Mouse (Mus musculus) testis, adult 2 months (tissue): ENCODE measurements around the gene Lenep. TPM values are rescaled to one million over a fixed set of nuclear protein-coding genes. Genes with fewer than 3 reads are reported as not detected.

Experiments used
- H3K27ac ChIP-seq: fragments of 200-500 bp; 2 replicates; pipeline ENCODE4 v1.5.1; 2012; ENCODE audit warnings: low read depth, low read length; ENCODE audit not compliant: control insufficient read depth, insufficient read depth
- H3K27me3 ChIP-seq: fragments of 200-500 bp; 2 replicates; pipeline ENCODE4 v1.6.1; 2012; ENCODE audit warnings: mild to moderate bottlenecking, low read length, moderate library complexity; ENCODE audit not compliant: control insufficient read depth, insufficient read depth
- H3K36me3 ChIP-seq: fragments of 200-500 bp; 2 replicates; pipeline ENCODE4 v1.6.1; 2012; ENCODE audit warnings: mild to moderate bottlenecking, low read length; ENCODE audit not compliant: control insufficient read depth, insufficient read depth
- H3K4me1 ChIP-seq: fragments of 200-500 bp; 2 replicates; pipeline ENCODE4 v1.6.1; 2012; ENCODE audit warnings: low read length; ENCODE audit not compliant: control insufficient read depth, insufficient read depth
- H3K4me3 ChIP-seq: fragments of 200-500 bp; 2 replicates; pipeline ENCODE4 v1.5.1; 2012; ENCODE audit warnings: low read depth, mild to moderate bottlenecking, low read length, moderate library complexity, mixed read lengths; ENCODE audit not compliant: control insufficient read depth
- CTCF ChIP-seq: fragments of 200-500 bp; IDR thresholded peaks from 2 replicates; pipeline ENCODE4 v1.5.1; 2012; ENCODE audit warnings: low read depth, mild to moderate bottlenecking, inconsistent platforms, low read length, moderate library complexity; ENCODE audit not compliant: control insufficient read depth, insufficient read depth, insufficient replicate concordance
- POLR2A ChIP-seq: fragments of 200-500 bp; IDR thresholded peaks from 2 replicates; pipeline ENCODE4 v1.6.1; 2012; ENCODE audit warnings: low read depth, mild to moderate bottlenecking, inconsistent platforms, low read length, moderate library complexity; ENCODE audit not compliant: control insufficient read depth
- polyA plus RNA-seq: library from polyadenylated mRNA; depleted of rRNA; stranded (reverse); fragments of >200 nt; gene quantifications from 2 replicates; pipeline ENCODE4 v1.2.3, GENCODE M21; 2012

Lenep gene
- polyA plus RNA-seq, 1 experiment, result not detected

DNA sequence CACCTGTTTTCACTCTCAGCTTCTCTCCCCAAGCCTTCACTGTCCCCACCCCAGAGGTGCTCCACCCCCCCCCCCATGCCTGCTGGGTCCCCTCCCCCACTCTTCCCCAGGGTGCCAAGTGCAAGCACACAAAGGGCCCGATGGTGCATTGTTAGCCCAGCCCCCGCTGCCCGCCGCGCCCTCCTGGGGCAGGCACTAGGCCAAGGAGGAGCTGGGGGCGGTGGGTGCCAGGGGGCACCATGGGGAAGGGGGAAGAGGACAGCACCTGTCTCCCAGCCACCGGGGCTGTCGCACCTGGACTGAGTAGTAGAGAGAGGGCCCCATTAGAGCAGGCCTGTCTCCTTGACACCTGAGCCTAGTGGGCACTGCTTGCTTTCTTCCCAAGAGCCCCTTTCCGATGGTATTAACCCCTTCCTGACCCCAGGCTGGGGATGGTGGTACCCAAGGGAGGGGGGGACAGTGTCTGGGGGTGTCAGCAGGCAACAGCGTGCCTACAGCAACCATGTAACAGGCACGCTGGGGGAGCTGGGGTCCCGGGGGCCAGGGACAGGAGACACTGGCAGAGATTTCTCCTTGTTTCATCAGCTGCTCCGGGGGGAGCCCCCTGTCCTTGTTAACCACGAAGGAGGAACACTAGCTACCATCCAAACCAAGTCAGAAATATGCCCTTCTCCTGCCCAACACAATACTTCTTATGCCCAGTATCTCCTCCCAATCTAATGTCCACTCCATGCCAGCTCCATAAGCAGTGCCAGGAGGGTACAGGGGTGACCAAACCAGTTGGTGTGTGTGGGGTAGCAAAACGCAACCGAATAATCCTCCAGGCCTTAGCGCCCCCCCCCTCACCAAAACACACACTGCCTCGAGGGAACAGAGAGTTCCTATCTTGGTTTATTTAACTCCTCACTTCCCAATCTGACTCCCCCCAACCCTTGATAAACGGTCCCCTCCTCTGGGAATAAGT, 11.6 kb downstream of the Lenep start:
- H3K4me3 ChIP-seq, result peak overlapping the region; percentile 88
- TF ChIP-seq POLR2A (no peak), CTCF (no peak)
- peak overlapping the region; percentile 54 for H3K27ac ChIP-seq
- H3K4me1 ChIP-seq, result peaks cover 22% of the 10 kb centered on the region
- H3K36me3 ChIP-seq, result no peaks in the 10 kb centered on the region
- no peaks in the 10 kb centered on the region for H3K27me3 ChIP-seq

- Histone ChIP-seq H3K4me3 (no peak overlapping the region), H3K36me3 (no peaks in the 10 kb centered on the region), H3K27ac (no peak overlapping the region; the same call in 1 of the 2 replicates), H3K27me3 (no peaks in the 10 kb centered on the region), H3K4me1 (peaks cover 14% of the 10 kb centered on the region)
- no peak for TF ChIP-seq CTCF
- no peak for TF ChIP-seq POLR2A
These were observed 12.5 kb downstream of the Lenep start for GRCm38 (mm10) chr3:89390111-89390515.

DNA sequence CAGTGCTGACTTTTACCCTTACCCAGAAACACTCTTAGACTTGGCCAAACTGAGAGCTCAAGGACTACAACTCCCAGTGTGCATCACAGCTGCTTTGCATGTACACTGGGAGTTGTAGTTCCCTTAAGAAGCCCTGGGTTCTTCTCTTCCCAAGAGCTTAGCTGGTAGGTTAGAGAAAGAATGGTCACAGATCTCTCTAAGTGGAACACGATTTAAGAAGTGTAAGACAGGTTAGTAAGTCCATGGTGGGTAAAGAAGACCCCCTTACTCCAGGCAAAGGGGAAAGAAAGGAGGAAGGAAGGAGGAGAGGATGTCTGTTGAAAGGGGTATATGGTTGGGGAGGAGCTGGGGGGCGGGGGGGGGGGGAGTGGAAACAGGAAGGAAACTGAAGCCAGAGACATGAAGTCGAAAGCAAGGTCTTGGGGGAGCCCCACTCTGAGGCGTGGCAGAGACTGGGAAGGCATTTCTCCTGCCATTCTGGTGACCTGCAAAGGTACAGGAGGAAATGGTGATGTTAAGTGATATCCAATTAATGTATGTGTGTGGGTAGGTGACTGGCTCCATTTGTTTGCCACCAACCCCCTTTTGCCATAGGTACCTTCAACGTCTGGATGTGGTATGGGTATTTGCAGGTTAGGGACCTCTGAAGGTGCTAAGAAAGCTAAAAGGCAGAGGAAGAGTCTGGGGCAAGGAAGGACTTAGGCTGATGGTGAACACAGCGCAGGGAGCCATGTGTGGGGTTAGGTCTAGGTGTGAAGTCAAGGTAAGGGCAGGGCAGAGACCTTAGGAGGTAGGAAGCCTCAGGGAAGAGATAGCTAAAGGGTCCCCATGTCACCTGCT, 13.5 kb downstream of the Lenep start:
- TF ChIP-seq POLR2A, result no peak
- no peak for TF ChIP-seq CTCF
- Histone ChIP-seq H3K27ac (no peak overlapping the region), H3K4me1 (peaks cover 14% of the 10 kb centered on the region), H3K36me3 (no peaks in the 10 kb centered on the region), H3K27me3 (no peaks in the 10 kb centered on the region), H3K4me3 (no peak overlapping the region)

DNA sequence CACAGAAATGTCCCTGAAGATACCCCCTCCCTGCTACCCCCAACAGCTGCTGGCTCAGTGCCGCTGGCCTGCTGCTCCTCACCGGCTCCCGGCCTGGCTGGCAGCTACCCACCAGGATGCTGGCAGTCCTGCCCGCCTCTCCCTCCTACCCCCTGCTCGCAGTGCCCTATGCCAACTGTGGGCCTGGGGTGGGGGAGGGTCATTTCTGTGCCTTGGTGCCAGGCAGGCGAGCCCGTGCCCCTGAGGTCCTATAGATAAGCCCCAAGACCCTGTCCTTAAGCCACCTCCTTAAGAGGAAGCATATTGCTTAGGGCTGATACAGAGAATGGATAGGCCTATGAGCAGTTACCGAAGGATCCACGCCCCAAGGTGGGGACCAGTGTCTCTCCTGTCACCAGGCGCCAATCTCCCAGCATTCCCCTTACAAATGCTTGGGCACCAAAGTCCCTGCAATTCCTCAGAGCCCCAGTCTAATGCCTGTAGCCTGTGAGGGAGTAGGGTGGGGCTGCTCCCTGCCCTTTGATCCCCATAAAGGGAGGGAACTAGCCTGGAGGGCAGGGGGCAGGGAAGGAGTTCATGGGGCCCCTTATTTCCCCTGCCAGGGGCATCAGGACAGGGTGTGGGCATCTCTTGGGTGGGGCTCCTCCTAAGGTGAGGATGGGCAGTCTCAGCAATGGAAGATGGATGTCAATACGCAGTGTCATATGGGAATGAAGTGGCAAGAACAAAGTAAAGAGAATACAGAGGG, 14.3 kb downstream of the Lenep start:
- Histone ChIP-seq H3K4me1 (peaks cover 11% of the 10 kb centered on the region), H3K27me3 (no peaks in the 10 kb centered on the region), H3K36me3 (no peaks in the 10 kb centered on the region), H3K27ac (no peak overlapping the region), H3K4me3 (no peak overlapping the region)
- no peak for TF ChIP-seq CTCF
- TF ChIP-seq POLR2A, result no peak

DNA sequence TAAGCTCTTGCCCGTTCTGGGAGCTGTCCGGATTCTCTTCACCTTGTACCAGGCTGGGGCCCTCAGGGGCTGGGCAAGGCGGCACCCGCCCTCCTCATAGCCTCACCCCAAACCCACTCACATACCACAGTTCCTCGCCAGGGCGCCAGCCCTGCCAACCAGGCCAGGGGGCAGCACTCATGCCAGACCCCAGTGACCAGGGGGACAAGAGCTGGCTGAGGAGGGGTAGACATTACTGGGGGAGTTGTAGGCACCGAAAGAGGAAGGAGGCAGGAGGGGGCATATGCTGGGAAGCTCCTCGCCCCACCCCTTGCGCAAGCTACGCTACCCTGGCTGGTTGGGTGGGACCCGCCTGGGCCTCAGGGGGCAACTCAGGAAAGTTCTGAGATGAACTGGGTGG, 15.0 kb downstream of the Lenep start:
- no peaks in the 10 kb centered on the region for H3K27me3 ChIP-seq
- H3K4me3 ChIP-seq, result no peak overlapping the region

DNA sequence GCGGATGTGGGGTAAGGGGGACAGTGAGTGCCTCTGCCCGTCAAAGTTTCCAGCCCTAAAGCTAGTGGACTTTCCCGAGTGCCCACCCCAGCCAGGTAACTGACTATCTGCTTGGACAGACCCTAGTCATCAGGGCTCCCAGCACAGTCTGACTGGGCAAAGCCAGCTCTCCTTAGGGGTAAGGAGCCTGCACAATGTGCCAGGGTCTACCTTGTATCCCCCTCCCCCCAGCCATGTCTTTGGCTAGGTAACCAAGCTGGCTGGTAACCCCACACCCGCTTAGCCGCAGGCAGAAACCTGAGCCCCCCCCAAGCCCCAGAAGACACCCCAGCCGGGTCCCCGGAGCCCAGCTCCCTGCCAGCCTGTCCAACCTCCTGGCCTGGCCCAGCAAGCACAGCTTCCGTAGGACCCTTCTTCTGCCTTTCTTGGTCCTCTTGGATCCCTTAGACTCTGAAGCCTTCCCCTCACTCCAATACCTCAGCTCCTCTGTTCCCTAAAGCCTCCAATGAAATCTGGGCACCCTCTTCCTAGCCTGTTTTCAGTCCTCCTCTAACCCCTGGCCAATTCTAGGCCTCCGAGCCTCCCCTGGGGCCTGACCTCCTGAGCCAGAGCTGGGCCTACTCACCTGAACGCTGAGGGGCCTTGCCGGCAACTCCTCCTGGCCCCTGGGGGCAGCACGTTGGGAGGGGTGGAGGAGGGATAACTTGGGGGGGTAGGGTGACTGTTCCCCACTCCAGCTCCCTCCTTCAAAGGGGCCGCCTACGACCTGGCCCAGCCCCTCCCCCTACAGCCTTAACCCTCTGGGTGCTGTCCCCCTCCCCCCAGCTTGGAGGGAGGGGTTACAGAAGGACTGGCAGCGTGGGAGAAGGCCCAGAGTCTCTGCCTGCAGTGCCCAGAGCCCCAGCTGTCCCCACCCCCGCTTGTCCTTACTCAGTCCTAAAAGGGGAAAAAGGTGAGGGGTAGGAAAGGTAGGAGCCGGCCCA, 15.9 kb downstream of the Lenep start:
- Histone ChIP-seq H3K4me3 (no peak overlapping the region), H3K27ac (no peak overlapping the region), H3K27me3 (no peaks in the 10 kb centered on the region), H3K36me3 (no peaks in the 10 kb centered on the region), H3K4me1 (peaks cover 9% of the 10 kb centered on the region)
- TF ChIP-seq POLR2A (no peak), CTCF (no peak)

More for the DNA sequence above, 15.0 kb downstream of the Lenep start:
- Histone ChIP-seq H3K36me3 (no peaks in the 10 kb centered on the region), H3K4me1 (peaks cover 9% of the 10 kb centered on the region), H3K27ac (no peak overlapping the region)
- no peak for TF ChIP-seq POLR2A
- TF ChIP-seq CTCF, result no peak
